Mouse (Mus musculus) small intestine, adult 2 months (tissue): ENCODE data around the gene Podnl1. TPM values are rescaled to one million over a fixed set of nuclear protein-coding genes. Genes with fewer than 3 reads are reported as not detected.

Source experiments
- H3K27ac ChIP-seq: fragments of 200-500 bp; 2 replicates; pipeline ENCODE4 v1.5.1; 2012; ENCODE audit warnings: low read depth, low read length, control low read depth, inconsistent platforms; ENCODE audit not compliant: insufficient read depth
- H3K27me3 ChIP-seq: fragments of 200-500 bp; 2 replicates; pipeline ENCODE4 v1.6.1; 2012; ENCODE audit warnings: mild to moderate bottlenecking, moderate library complexity, low read length, inconsistent platforms; ENCODE audit not compliant: control insufficient read depth, insufficient read depth
- H3K36me3 ChIP-seq: fragments of 200-500 bp; 2 replicates; pipeline ENCODE4 v1.6.1; 2012; ENCODE audit warnings: mild to moderate bottlenecking, low read length, control low read depth, inconsistent platforms; ENCODE audit not compliant: control insufficient read depth, insufficient read depth
- H3K4me1 ChIP-seq: fragments of 200-500 bp; 2 replicates; pipeline ENCODE4 v1.6.1; 2012; ENCODE audit warnings: low read length, inconsistent platforms, mixed read lengths; ENCODE audit not compliant: control insufficient read depth, insufficient read depth, insufficient read length
- H3K4me3 ChIP-seq: fragments of 200-500 bp; 2 replicates; pipeline ENCODE4 v1.5.1; 2012; ENCODE audit warnings: low read depth, mild to moderate bottlenecking, control low read depth, inconsistent platforms, low read length, moderate library complexity
- CTCF ChIP-seq: fragments of 200-500 bp; IDR thresholded peaks from 2 replicates; pipeline ENCODE4 v1.5.1; 2012; ENCODE audit warnings: low read depth, mild to moderate bottlenecking, control low read depth, inconsistent platforms, low read length, moderate library complexity, mixed read lengths; ENCODE audit not compliant: insufficient replicate concordance, insufficient read length; ENCODE audit errors: extremely low read depth
- POLR2A ChIP-seq: fragments of 200-500 bp; IDR thresholded peaks from 2 replicates; pipeline ENCODE4 v1.6.1; 2012; ENCODE audit warnings: low read depth, mild to moderate bottlenecking, control low read depth, inconsistent platforms, low read length, moderate library complexity
- WGBS: fragments of 180-500 bp; shearing (Covaris S2); methylation state at CpG from one replicate; pipeline ENCODE4 v1.1.7; 2018; 5-methylcytosine and 5-hydroxymethylcytosine counted together
- polyA plus RNA-seq: library from polyadenylated mRNA; depleted of rRNA; stranded (reverse); fragments of >200 nt; gene quantifications from 2 replicates; pipeline ENCODE4 v1.2.3, GENCODE M21; 2012

Podnl1 gene
- polyA plus RNA-seq, 1 experiment, result 12.7 TPM

DNA sequence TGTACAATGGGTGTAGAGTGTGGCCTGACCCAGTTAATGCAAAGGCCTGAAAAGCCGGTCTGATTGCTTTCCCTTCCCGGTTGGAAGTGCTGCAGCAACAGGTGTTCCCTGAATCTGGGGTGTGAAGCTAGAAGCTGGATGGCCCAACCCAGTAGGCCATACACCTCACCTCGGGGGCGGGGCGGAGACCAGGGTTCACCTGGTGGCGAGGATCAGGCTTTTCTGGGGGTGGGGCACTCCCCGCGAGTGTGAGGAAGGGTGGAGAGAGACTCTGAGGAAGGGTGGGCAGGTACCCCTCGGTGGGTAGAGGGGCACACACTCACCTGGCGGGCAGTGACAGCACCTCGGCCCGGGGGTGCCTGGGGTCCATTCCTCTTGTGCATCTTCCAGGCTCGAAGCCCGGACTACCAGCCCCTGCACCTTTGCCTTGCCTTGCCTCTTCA is 21.6 kb downstream of the Podnl1 start:
- Histone ChIP-seq H3K4me3 (peak overlapping the region; percentile 76), H3K27me3 (no peaks in the 10 kb centered on the region), H3K27ac (peak overlapping the region; percentile 96), H3K4me1 (peaks cover 10% of the 10 kb centered on the region), H3K36me3 (peaks cover 21% of the 10 kb centered on the region)
- TF ChIP-seq CTCF (no peak), POLR2A (0 out of 2 replicates have a peak, but pooled peaks have one; percentile 2)
- 1% methylated on average over 14 of the region's 14 CpGs for WGBS

DNA sequence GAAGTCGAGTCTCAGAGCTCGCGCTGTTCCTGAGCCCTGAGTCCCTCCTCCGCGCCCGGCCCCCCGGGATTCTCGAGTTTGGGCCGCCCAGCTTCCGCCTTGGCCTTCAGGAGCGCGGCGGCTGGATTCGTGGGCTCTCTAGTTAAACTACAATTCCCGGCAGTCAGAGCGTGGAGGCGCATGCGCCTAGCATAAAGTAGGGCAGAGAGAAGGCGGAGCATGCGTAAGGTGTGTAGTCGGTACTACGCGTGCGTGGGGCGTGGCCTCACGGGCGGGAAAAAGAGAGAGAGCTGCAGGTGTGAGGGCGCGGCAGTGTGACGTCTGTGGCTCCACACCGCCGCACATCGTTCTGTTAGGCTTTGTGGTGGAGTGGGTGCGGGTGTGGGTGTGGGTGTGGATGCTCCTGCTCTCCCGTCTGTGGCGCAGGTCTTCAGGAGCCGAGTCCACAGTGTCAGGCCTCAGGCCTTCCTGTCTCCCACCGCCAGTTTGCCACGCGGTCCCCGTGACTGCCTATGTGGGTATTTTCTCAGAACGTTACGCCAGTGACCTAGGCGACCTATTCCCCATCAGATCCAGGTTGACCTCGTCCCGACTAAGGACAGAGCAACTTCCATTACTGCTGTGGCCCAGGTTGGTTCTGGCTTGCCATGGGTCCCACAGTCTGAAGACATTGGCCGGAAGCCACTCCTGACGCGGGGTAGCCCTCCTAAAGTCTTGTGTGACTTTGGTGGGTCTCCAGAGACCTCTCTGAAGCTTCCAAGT is 22.2 kb downstream of the Podnl1 start, which contains the start of the genes Cc2d1a and 4930432K21Rik:
Cc2d1a (minus strand) TSS at position 168 of the 762 bp plus-strand sequence.
4930432K21Rik (plus strand) TSS at position 257 of the 762 bp plus-strand sequence.
- Histone ChIP-seq H3K27ac (peak within 1 kb of the TSS; percentile 96), H3K4me3 (peak within 1 kb of the TSS; percentile 76), H3K36me3 (peaks cover 15% of the 10 kb centered on the region), H3K27me3 (no peaks in the 10 kb centered on the region), H3K4me1 (peaks cover 10% of the 10 kb centered on the region)
- WGBS, result 16% methylated on average over 49 of the region's 49 CpGs
- TF ChIP-seq POLR2A, result no peak
- TF ChIP-seq CTCF, result no peak

DNA sequence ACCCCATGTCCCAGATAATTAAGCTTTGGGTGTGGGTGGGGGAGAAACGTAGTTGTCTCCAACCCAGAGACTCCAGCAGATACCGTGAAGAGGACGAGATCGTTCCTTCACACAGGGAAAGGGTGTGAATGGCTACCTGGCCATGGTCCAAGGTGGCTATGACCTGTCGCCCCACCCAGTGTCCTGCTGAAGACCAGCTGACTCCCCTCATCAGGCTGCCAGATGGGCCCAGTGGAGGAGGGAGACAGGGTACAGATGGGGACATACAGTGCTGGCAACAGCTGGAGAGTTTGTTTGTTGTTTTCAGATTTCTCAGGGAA is 22.7 kb downstream of the Podnl1 start:
- H3K27ac ChIP-seq, result no peak overlapping the region

DNA sequence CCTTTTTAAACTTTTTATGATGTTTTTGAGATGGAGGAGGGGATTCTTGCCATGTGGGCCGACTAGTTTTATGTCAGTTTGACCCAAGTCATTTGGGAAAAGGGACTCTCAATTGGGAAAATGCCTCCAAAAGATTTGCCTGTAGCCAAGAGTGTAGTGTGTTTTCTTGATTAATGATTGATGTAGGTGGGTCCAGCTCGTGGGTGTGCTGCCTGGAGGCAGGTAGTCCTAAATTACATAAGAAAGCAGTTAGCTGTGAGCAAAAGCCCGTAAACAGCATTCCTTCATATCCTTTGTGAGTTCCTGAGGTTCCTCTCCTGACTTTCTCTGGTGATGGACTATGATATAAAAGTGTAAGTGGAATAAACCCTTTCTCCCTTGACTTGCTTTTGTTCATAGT is 23.4 kb downstream of the Podnl1 start:
- TF ChIP-seq CTCF, result no peak
- TF ChIP-seq POLR2A, result no peak
- peaks cover 10% of the 10 kb centered on the region for H3K4me1 ChIP-seq
- 40% methylated on average over 3 of the region's 3 CpGs for WGBS
- H3K27ac ChIP-seq, result no peak overlapping the region
- H3K27me3 ChIP-seq, result no peaks in the 10 kb centered on the region
- H3K36me3 ChIP-seq, result peaks cover 4% of the 10 kb centered on the region; the same call in 1 of the 2 replicates
- H3K4me3 ChIP-seq, result no peak overlapping the region

More for the DNA sequence above, 22.7 kb downstream of the Podnl1 start:
- Histone ChIP-seq H3K27me3 (no peaks in the 10 kb centered on the region), H3K36me3 (peaks cover 10% of the 10 kb centered on the region), H3K4me1 (peaks cover 10% of the 10 kb centered on the region), H3K4me3 (no peak overlapping the region)
- TF ChIP-seq CTCF (no peak), POLR2A (no peak)
- 74% methylated on average over 5 of the region's 5 CpGs for WGBS

DNA sequence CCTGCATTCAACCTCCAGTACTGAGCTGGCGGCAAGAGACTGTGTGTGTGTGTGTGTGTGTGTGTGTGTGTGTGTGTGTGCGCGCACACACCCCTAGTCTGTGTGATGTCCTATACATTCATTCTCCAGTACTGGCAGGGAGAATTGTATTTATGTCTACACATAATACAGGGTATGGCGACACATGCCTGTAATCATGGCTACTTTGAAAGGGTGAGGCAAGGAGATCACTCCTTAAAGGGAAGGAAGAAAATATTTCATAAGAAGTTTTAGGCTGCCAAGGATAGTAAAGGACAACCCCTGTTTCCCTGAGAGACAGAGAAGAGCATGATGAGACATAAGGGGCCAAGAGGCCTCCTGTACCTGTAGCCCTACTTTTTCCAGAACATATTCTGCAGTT is 31.8 kb downstream of the Podnl1 start:
- no peak overlapping the region for H3K4me3 ChIP-seq
- no peaks in the 10 kb centered on the region for H3K36me3 ChIP-seq
- H3K27ac ChIP-seq, result no peak overlapping the region
- no peaks in the 10 kb centered on the region for H3K27me3 ChIP-seq
- TF ChIP-seq POLR2A (no peak), CTCF (no peak)
- 94% methylated on average over 4 of the region's 4 CpGs for WGBS
- H3K4me1 ChIP-seq, result no peaks in the 10 kb centered on the region

DNA sequence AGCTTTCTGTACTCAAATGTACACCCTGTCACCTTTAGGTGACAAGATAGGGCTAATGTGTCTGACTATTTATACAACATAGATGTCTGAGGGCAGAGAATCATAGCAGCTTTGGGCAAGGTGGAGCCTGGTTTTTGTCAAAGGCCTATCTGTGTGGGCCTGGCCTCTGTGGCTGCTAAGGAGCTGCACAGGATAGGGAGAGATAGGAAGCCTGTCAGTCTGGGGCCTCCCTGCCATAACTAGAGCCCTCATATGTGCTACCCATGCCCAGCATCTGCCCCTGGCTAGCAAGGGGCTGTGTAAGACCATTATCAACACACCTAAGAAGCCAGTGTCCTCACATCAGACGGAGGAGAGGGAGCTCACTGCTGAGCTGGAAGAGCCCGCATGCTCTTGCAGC is 41.9 kb downstream of the Podnl1 start:
- 94% methylated on average over 2 of the region's 2 CpGs for WGBS
- Histone ChIP-seq H3K36me3 (no peaks in the 10 kb centered on the region), H3K27ac (no peak overlapping the region), H3K4me3 (no peak overlapping the region), H3K27me3 (no peaks in the 10 kb centered on the region), H3K4me1 (no peaks in the 10 kb centered on the region)
- TF ChIP-seq POLR2A, result no peak
- TF ChIP-seq CTCF, result no peak

DNA sequence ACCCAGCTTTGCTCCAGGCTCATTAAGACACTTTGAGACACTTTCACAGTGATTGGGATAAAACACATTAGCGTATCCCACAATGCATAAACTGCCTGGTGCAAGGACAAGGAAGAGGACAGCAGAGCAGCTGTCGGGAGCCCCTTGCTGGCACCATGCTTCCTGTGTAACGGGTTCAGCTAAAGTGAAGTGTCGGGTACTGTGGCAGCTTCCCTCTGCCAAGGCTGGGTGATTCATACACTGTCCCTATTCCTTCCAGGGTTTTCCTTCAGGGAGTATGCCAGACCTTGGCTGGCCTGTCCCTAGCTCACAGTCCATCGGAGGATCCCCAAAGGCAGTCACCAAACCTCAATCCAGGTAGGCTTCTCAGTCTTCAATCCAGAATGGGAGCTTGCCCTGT is 44.3 kb downstream of the Podnl1 start:
- Histone ChIP-seq H3K27ac (no peak overlapping the region), H3K4me1 (no peaks in the 10 kb centered on the region), H3K27me3 (no peaks in the 10 kb centered on the region), H3K4me3 (no peak overlapping the region), H3K36me3 (no peaks in the 10 kb centered on the region)
- TF ChIP-seq CTCF (no peak), POLR2A (no peak)
- WGBS, result 86% methylated on average over 5 of the region's 5 CpGs
